ENCODE assay signal across 13 mouse cellular contexts in the genomic region with DNA sequence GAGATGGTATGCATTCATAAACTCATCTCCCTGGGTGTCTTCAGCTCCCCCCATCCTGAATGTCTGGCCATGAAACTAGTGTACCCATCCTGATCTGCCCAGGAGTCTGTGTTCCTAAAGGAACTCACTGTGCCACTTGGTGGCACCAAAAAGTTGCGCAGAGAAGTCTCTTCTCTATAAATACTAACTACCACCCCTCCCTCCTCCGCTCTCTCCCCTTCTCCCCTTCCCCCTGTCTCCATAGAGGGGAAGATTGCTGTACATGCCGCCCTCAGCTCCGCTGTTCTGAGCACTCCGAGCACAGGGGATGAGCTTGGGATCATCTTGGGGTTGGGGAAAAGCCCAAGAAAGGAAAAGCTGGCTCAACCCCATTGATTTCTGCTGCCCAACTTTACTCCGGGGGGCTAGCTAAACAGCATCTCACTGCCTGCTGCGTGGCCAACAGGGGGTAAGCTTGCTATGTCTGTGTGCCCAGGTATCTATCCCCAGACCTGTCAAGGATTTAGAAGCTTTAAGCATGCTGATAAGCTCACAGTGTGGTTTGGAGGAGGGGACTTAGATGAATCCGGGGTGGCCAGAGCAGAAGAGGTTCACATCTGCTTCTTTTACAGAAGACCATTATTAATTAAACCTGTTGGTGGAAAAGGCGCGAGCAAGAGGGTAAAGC. TPM values are rescaled to one million over a fixed set of nuclear protein-coding genes. Genes with fewer than 3 reads are reported as not detected.
A peak's percentile ranks its signal among the peaks of the same experiment; 100 is the strongest.
DNase-seq lines count a peak whose midpoint lies in the region; ATAC-seq and TF ChIP-seq lines count a peak whose summit lies in the region.
"Had no signal": no experiment of that assay in that cellular context is flagged by ENCODE, and none has a peak within 500 bp of the region (broad histone marks: within the 10 kb centered on the region; RNA-seq: fewer than 3 reads in every experiment).

No protein-coding gene starts in this region.

- peak; percentile 67 for ATAC-seq in forebrain, embryonic 15.5 days (replicated peaks)
- no peak for ATAC-seq in forebrain, embryonic 12.5 days (ENCODE audit: low FRiP score)
- no peak for ATAC-seq in heart, embryonic 12.5 days (ENCODE audit: insufficient number of reproducible peaks, low FRiP score)
- ATAC-seq: intestine, embryonic 16.5 days had no signal

- DNase-seq in frontal cortex, postnatal 25 days (ENCODE audit: low spot score in 2 of 2), result peak; percentile 30 to 40
- peak; percentile 53 to 66 for DNase-seq in left cerebral cortex, adult 2 months (ENCODE audit: extremely low spot score in 1 of 2, low spot score in 2 of 2)
- peak; percentile 77 for DNase-seq in right cerebral cortex, adult 18-20 months
- no peak for DNase-seq in heart, adult 18-20 months
- DNase-seq in adipocyte (ENCODE audit: low spot score), result no peak
- DNase-seq: heart, adult 2 months had no signal

- H3K9ac ChIP-seq in forebrain, embryonic 15.5 days (replicated peaks), result peak overlapping the region; percentile 22; the same call in 1 of the 2 replicates
- H3K9ac ChIP-seq in forebrain, embryonic 12.5 days, result no peak overlapping the region
- H3K9ac ChIP-seq in heart, embryonic 12.5 days, result no peak overlapping the region
- H3K9ac ChIP-seq: embryonic facial prominence, embryonic 15.5 days had no signal

- 3% methylated on average over 10 of the region's 10 CpGs for WGBS in forebrain, embryonic 15.5 days
- 13% methylated on average over 10 of the region's 10 CpGs for WGBS in forebrain, embryonic 12.5 days
- WGBS in heart, embryonic 12.5 days, result 11% methylated on average over 10 of the region's 10 CpGs

- H3K27me3 ChIP-seq in forebrain, embryonic 15.5 days, result no peaks in the 10 kb centered on the region
- peaks cover 26% of the 10 kb centered on the region for H3K27me3 ChIP-seq in forebrain, embryonic 12.5 days
- peaks cover 26% of the 10 kb centered on the region for H3K27me3 ChIP-seq in heart, embryonic 12.5 days (replicated peaks)

- H3K36me3 ChIP-seq in forebrain, embryonic 15.5 days, result no peaks in the 10 kb centered on the region
- no peaks in the 10 kb centered on the region for H3K36me3 ChIP-seq in forebrain, embryonic 12.5 days (replicated peaks)
- no peaks in the 10 kb centered on the region for H3K36me3 ChIP-seq in heart, embryonic 12.5 days
- H3K36me3 ChIP-seq: embryonic facial prominence, embryonic 15.5 days had no signal

- H3K4me1 ChIP-seq in forebrain, embryonic 15.5 days, result peaks cover 4% of the 10 kb centered on the region; the same call in 1 of the 2 replicates
- peaks cover 9% of the 10 kb centered on the region; the same call in 1 of the 2 replicates for H3K4me1 ChIP-seq in forebrain, embryonic 12.5 days
- H3K4me1 ChIP-seq in heart, embryonic 12.5 days (replicated peaks), result 0 out of 2 replicates have a peak, but pooled peaks cover 3% of the 10 kb centered on the region

- peak; percentile 53 for TF ChIP-seq CTCF in left cerebral cortex, adult 2 months (IDR thresholded peaks at IDR 0.05)

- H3K27ac ChIP-seq in forebrain, embryonic 15.5 days (replicated peaks), result 0 out of 2 replicates have a peak overlapping the region, but pooled peaks have one; percentile 23
- H3K27ac ChIP-seq in forebrain, embryonic 12.5 days, result no peak overlapping the region
- peak overlapping the region; percentile 91 for H3K27ac ChIP-seq in left cerebral cortex, adult 2 months
- no peak overlapping the region for H3K27ac ChIP-seq in heart, embryonic 12.5 days (ENCODE audit: poor library complexity, severe bottlenecking)
- H3K27ac ChIP-seq: embryonic facial prominence, embryonic 15.5 days; heart, adult 2 months had no signal

- no peaks in the 10 kb centered on the region for H3K9me3 ChIP-seq in forebrain, embryonic 15.5 days
- H3K9me3 ChIP-seq in forebrain, embryonic 12.5 days, result no peaks in the 10 kb centered on the region
- H3K9me3 ChIP-seq in heart, embryonic 12.5 days (replicated peaks), result no peaks in the 10 kb centered on the region
- H3K9me3 ChIP-seq: embryonic facial prominence, embryonic 15.5 days; megakaryocyte, embryonic 14.5 days had no signal

- peak overlapping the region; percentile 38 for H3K4me3 ChIP-seq in forebrain, embryonic 15.5 days
- H3K4me3 ChIP-seq in forebrain, embryonic 12.5 days (replicated peaks), result no peak overlapping the region
- peak overlapping the region; percentile 74 for H3K4me3 ChIP-seq in left cerebral cortex, adult 2 months
- H3K4me3 ChIP-seq in heart, embryonic 12.5 days, result no peak overlapping the region
- H3K4me3 ChIP-seq: embryonic facial prominence, embryonic 15.5 days; heart, adult 2 months; megakaryocyte, embryonic 14.5 days had no signal

- H3K4me2 ChIP-seq in forebrain, embryonic 15.5 days (replicated peaks), result peak overlapping the region; percentile 72
- no peak overlapping the region for H3K4me2 ChIP-seq in forebrain, embryonic 12.5 days
- H3K4me2 ChIP-seq in heart, embryonic 12.5 days, result no peak overlapping the region
- H3K4me2 ChIP-seq: embryonic facial prominence, embryonic 15.5 days had no signal

- intact Hi-C loops in left cerebral cortex, adult 2 months (cut with DNase I), result loop anchor here (2.0 to 10.0 kb wide), 9 partner anchors 66 to 956 kb away; no protein-coding TSS in a partner anchor

RNA-seq across cellular contexts. Expression of gene Grm5, which starts 2.4 kb away (rescaled TPM):
- 25.8 and 31.1 TPM in 2 replicates for polyA plus RNA-seq in forebrain, embryonic 15.5 days (2015; fragmentation: Nextera tagmentation; extraction: Ambion mirVana)
- polyA plus RNA-seq in forebrain, embryonic 12.5 days (2016; fragmentation: Nextera tagmentation; extraction: Ambion mirVana), result 0.95 and 1.0 TPM in 2 replicates
- 100 to 1,000 TPM; 201 TPM for total RNA-seq in left cerebral cortex, adult 2 months (2021)
- total RNA-seq in heart, adult 18-20 months (2021), result not detected
- polyA plus RNA-seq in heart, embryonic 12.5 days (2016; fragmentation: Nextera tagmentation; extraction: Ambion mirVana), result not detected in 2 replicates
- total RNA-seq: heart, adult 2 months; liver, adult 2 months had no signal
- polyA plus RNA-seq: heart, adult 2 months; intestine, embryonic 16.5 days; liver, adult 2 months had no signal

Comparison
In these comparisons a context has a peak if more than half of its experiments do, and no peak if none do; other contexts are left out.
1. H3K27ac ChIP-seq: peak in forebrain, embryonic 15.5 days (single experiment) and left cerebral cortex, adult 2 months (single experiment); none in forebrain, embryonic 12.5 days (single experiment) and heart, embryonic 12.5 days (single experiment).
2. H3K4me3 ChIP-seq: peak in forebrain, embryonic 15.5 days (single experiment) and left cerebral cortex, adult 2 months (single experiment); none in forebrain, embryonic 12.5 days (single experiment) and heart, embryonic 12.5 days (single experiment).
3. RNA of gene Grm5, which starts 2.4 kb away (polyA plus RNA-seq): 25.8 to 31.1 TPM in forebrain, embryonic 15.5 days; 0.95 to 1.0 TPM in forebrain, embryonic 12.5 days and not detected in heart, embryonic 12.5 days; every median in the first group is over 10 times any median in the second.
4. DNase-seq: peak in frontal cortex, postnatal 25 days (2 of 2), left cerebral cortex, adult 2 months (2 of 2) and right cerebral cortex, adult 18-20 months (single experiment); none in heart, adult 18-20 months (0 of 2) and adipocyte (single experiment).